Mouse (Mus musculus): ENCODE measurements around the gene Pakap. TPM values are rescaled to one million over a fixed set of nuclear protein-coding genes. Genes with fewer than 3 reads are reported as not detected.

The Pakap gene
- polyA plus RNA-seq, 1 experiment = not detected

GRCm38 (mm10) chr4:57696955-57697354 is 129.0 kb downstream of the Pakap start:
- Histone ChIP-seq H3K27ac (ENCODE audit: insufficient read depth, low read depth, low read length) (no peak overlapping the region), H3K4me3 (ENCODE audit: insufficient read depth, low read depth, low read length) (no peak overlapping the region), H3K4me1 (ENCODE audit: control insufficient read depth, insufficient read depth, low read length) (no peaks in the 10 kb centered on the region)
- TF ChIP-seq CTCF (IDR thresholded peaks at IDR 0.05; ENCODE audit: insufficient read depth, low read depth, low read length) (no peak), POLR2A (IDR thresholded peaks at IDR 0.05; ENCODE audit: insufficient read depth, low read depth, low read length) (no peak)
- 93% methylated on average over 11 of the region's 11 CpGs for WGBS

GRCm38 (mm10) chr4:57697918-57698611 is 130.1 kb downstream of the Pakap start:
- Histone ChIP-seq H3K4me3 (ENCODE audit: insufficient read depth, low read depth, low read length) (no peak overlapping the region), H3K4me1 (ENCODE audit: control insufficient read depth, insufficient read depth, low read length) (no peaks in the 10 kb centered on the region), H3K27ac (ENCODE audit: insufficient read depth, low read depth, low read length) (no peak overlapping the region)
- 68% methylated on average over 12 of the region's 12 CpGs for WGBS
- TF ChIP-seq POLR2A (IDR thresholded peaks at IDR 0.05; ENCODE audit: insufficient read depth, low read depth, low read length) (no peak), CTCF (IDR thresholded peaks at IDR 0.05; ENCODE audit: insufficient read depth, low read depth, low read length) (no peak)

- WGBS = 75% methylated on average over 5 of the region's 5 CpGs
- H3K4me3 ChIP-seq (ENCODE audit: insufficient read depth, low read depth, low read length) = no peak overlapping the region
- TF ChIP-seq POLR2A (IDR thresholded peaks at IDR 0.05; ENCODE audit: insufficient read depth, low read depth, low read length) = no peak
- no peak overlapping the region for H3K27ac ChIP-seq (ENCODE audit: insufficient read depth, low read depth, low read length)
- H3K4me1 ChIP-seq (ENCODE audit: control insufficient read depth, insufficient read depth, low read length) = no peaks in the 10 kb centered on the region
Observed at GRCm38 (mm10) chr4:57701576-57701975, 133.6 kb downstream of the Pakap start.

DNA sequence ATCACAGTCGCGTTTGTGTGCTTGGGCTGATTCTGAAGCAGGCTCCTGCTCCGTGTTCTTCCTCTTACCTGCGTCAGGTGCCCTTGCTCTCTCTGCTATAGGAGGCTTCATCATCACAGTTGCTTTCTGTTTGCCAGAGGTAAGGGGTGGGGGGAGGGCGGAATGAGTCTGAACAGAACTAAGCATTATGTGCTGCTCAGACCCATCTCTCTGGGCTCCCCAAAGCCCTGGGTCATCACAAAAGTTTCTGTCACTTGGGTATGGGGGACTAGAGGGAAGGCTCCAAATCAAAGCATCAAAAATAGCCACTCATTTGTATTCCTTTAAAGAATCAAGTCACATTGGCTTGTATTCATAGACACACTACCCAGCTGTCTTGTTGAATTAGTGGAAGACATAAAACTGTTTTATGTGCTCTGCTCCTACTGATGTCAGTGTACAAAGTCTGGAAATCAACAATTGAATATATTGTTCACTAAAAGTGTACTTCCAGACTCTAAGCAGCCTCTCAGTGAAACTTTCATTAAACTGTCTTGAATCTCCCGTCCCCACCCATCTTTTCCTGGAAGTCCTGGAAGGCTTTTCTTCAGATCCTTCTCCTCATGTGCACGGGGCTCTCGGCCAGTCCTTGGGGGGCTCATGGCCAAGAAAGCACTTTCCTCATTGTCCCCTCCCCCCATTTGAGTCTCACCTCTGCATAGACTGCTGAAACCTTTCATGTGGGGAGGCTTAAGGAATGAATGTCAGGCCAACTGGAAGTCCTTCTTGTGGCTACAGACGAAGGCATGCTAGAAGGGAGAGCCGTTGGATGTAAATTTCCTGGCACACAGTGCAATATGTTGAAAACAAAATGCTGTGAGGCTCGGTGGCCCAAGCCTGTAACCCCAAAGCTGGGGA is 135.8 kb downstream of the Pakap start:
- WGBS = 76% methylated on average over 11 of the region's 11 CpGs
- no peak overlapping the region for H3K4me3 ChIP-seq (ENCODE audit: insufficient read depth, low read depth, low read length)
- TF ChIP-seq CTCF (IDR thresholded peaks at IDR 0.05; ENCODE audit: insufficient read depth, low read depth, low read length) = no peak
- TF ChIP-seq POLR2A (IDR thresholded peaks at IDR 0.05; ENCODE audit: insufficient read depth, low read depth, low read length) = no peak
- no peaks in the 10 kb centered on the region for H3K4me1 ChIP-seq (ENCODE audit: control insufficient read depth, insufficient read depth, low read length)
- no peak overlapping the region for H3K27ac ChIP-seq (ENCODE audit: insufficient read depth, low read depth, low read length)

DNA sequence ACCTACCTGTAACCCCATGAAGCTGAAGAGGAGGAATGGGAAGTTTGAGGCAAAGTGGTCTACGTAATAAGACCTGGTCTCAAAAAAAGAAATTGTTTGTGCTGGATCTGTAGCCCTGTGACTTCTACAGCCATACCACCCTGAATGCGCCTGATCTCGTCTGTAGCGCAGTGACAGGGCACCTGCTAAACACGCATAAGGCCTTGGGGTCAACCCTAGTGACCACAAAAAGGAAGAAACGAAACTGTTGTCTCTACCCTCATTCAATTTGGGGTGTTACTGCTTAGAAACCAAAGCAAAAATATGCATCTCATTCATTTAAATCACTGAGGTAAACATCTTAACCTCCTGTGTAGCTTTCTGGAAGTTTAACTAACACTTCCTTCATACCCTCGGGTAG is 136.6 kb downstream of the Pakap start:
- no peaks in the 10 kb centered on the region for H3K4me1 ChIP-seq (ENCODE audit: control insufficient read depth, insufficient read depth, low read length)
- H3K27ac ChIP-seq (ENCODE audit: insufficient read depth, low read depth, low read length) = no peak overlapping the region
- 91% methylated on average over 7 of the region's 7 CpGs for WGBS
- TF ChIP-seq POLR2A (IDR thresholded peaks at IDR 0.05; ENCODE audit: insufficient read depth, low read depth, low read length) (no peak), CTCF (IDR thresholded peaks at IDR 0.05; ENCODE audit: insufficient read depth, low read depth, low read length) (no peak)
- H3K4me3 ChIP-seq (ENCODE audit: insufficient read depth, low read depth, low read length) = no peak overlapping the region

- no peak for TF ChIP-seq CTCF (IDR thresholded peaks at IDR 0.05; ENCODE audit: insufficient read depth, low read depth, low read length)
- TF ChIP-seq POLR2A (IDR thresholded peaks at IDR 0.05; ENCODE audit: insufficient read depth, low read depth, low read length) = no peak
- no peaks in the 10 kb centered on the region for H3K4me1 ChIP-seq (ENCODE audit: control insufficient read depth, insufficient read depth, low read length)
- no peak overlapping the region for H3K27ac ChIP-seq (ENCODE audit: insufficient read depth, low read depth, low read length)
- H3K4me3 ChIP-seq (ENCODE audit: insufficient read depth, low read depth, low read length) = no peak overlapping the region
Observed at GRCm38 (mm10) chr4:57715849-57716248, 147.9 kb downstream of the Pakap start.

- WGBS = 57% methylated on average over 4 of the region's 4 CpGs
- Histone ChIP-seq H3K27ac (ENCODE audit: insufficient read depth, low read depth, low read length) (no peak overlapping the region), H3K4me1 (ENCODE audit: control insufficient read depth, insufficient read depth, low read length) (no peaks in the 10 kb centered on the region), H3K4me3 (ENCODE audit: insufficient read depth, low read depth, low read length) (no peak overlapping the region)
- TF ChIP-seq CTCF (IDR thresholded peaks at IDR 0.05; ENCODE audit: insufficient read depth, low read depth, low read length) (no peak), POLR2A (IDR thresholded peaks at IDR 0.05; ENCODE audit: insufficient read depth, low read depth, low read length) (no peak)
Observed at GRCm38 (mm10) chr4:57716735-57717134, 148.8 kb downstream of the Pakap start.

- no peak for TF ChIP-seq POLR2A (IDR thresholded peaks at IDR 0.05; ENCODE audit: insufficient read depth, low read depth, low read length)
- no peak for TF ChIP-seq CTCF (IDR thresholded peaks at IDR 0.05; ENCODE audit: insufficient read depth, low read depth, low read length)
- Histone ChIP-seq H3K4me3 (ENCODE audit: insufficient read depth, low read depth, low read length) (no peak within 1 kb of the TSS), H3K27ac (ENCODE audit: insufficient read depth, low read depth, low read length) (no peak within 1 kb of the TSS), H3K4me1 (ENCODE audit: control insufficient read depth, insufficient read depth, low read length) (no peaks in the 10 kb centered on the region)
- WGBS = 84% methylated on average over 9 of the region's 9 CpGs
Observed at GRCm38 (mm10) chr4:57717354-57717753, 149.4 kb downstream of the Pakap start, which contains the start of gene Akap2. Akap2 (plus strand) TSS chr4:57717657.

GRCm38 (mm10) chr4:57719370-57719769 is 151.4 kb downstream of the Pakap start:
- TF ChIP-seq CTCF (IDR thresholded peaks at IDR 0.05; ENCODE audit: insufficient read depth, low read depth, low read length) = no peak
- WGBS = 89% methylated on average over 1 of the region's 1 CpGs

More at GRCm38 (mm10) chr4:57719370-57719769, 151.4 kb downstream of the Pakap start:
- H3K4me3 ChIP-seq (ENCODE audit: insufficient read depth, low read depth, low read length) = no peak overlapping the region
- H3K4me1 ChIP-seq (ENCODE audit: control insufficient read depth, insufficient read depth, low read length) = no peaks in the 10 kb centered on the region
- no peak overlapping the region for H3K27ac ChIP-seq (ENCODE audit: insufficient read depth, low read depth, low read length)
